Mouse (Mus musculus) C2C12 (cell line): Measurements from ENCODE around the gene Gxylt2.
A peak's percentile ranks its signal among the peaks of the same experiment; 100 is the strongest.

Experiments used
- CTCF ChIP-seq: IDR thresholded peaks from one replicate; pipeline ENCODE4 v1.5.1; 2011; ENCODE audit not compliant: control insufficient read depth, insufficient read depth, insufficient read length
- MAX ChIP-seq: IDR thresholded peaks from one replicate; pipeline ENCODE4 v1.6.1; 2011; ENCODE audit warnings: mild to moderate bottlenecking, control low read depth
- MYOG ChIP-seq: IDR thresholded peaks from one replicate; pipeline ENCODE4 v1.6.1; 2011; ENCODE audit not compliant: control insufficient read depth, insufficient read length; ENCODE audit errors: extremely low read depth

GRCm38 (mm10) chr6:100670880-100671344 is 33.6 kb upstream of the Gxylt2 start, which contains the start of gene Shq1:
- TF ChIP-seq CTCF: no peak
- TF ChIP-seq MAX: peak; percentile 32
- no peak for TF ChIP-seq MYOG
